Mouse (Mus musculus) brown adipose tissue, adult 24 weeks (tissue): Measurements from ENCODE around the gene Plppr3. TPM values are rescaled to one million over a fixed set of nuclear protein-coding genes. Genes with fewer than 3 reads are reported as not detected.
"Not testable (repeated sequence)": the region's sequence is repeated elsewhere in the genome, so short reads cannot be mapped to it uniquely, and the experiment has no call there.

Experiments used
- H3K27ac ChIP-seq: fragments of 200-500 bp; replicated peaks from 2 replicates; pipeline ENCODE4 v1.5.1; 2012; ENCODE audit warnings: low read depth, mild to moderate bottlenecking, low read length
- H3K4me1 ChIP-seq: fragments of 200-500 bp; 2 replicates; pipeline ENCODE4 v1.6.1; 2012; ENCODE audit warnings: low read length, mixed read lengths; ENCODE audit not compliant: control insufficient read depth, insufficient read depth, insufficient read length
- H3K4me3 ChIP-seq: fragments of 200-500 bp; 2 replicates; pipeline ENCODE4 v1.5.1; 2012; ENCODE audit warnings: low read depth, mild to moderate bottlenecking, low read length, moderate library complexity; ENCODE audit not compliant: insufficient read depth
- polyA plus RNA-seq: library from polyadenylated mRNA; stranded (reverse); fragments of >200 nt; gene quantifications from 2 replicates; pipeline ENCODE4 v1.2.4, GENCODE M21; 2012; ENCODE audit not compliant: missing spikeins, insufficient read depth, insufficient read length

Gene Plppr3
- polyA plus RNA-seq, 1 experiment = not detected

DNA sequence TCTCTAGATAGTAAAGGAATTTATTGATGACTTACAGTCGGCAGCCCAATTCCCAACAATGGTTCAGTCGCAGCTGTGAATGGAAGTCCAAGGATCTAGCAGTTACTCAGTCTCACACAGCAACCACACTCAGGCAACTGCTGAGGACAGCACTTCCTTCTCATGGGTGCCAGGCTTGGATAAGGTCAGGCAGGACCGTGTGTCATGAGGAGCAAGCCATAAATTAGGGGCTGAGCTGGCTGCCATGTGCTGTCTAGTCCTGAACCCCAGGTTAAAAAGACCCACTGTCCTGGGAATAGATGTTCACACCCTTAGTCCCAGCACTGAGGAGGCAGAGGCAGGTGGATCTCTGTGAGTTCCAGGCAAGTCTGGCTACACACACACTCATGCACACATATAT lies 10.5 kb upstream of the Plppr3 start:
- not testable (repeated sequence) for H3K4me3 ChIP-seq, H3K4me1 ChIP-seq, H3K27ac ChIP-seq

DNA sequence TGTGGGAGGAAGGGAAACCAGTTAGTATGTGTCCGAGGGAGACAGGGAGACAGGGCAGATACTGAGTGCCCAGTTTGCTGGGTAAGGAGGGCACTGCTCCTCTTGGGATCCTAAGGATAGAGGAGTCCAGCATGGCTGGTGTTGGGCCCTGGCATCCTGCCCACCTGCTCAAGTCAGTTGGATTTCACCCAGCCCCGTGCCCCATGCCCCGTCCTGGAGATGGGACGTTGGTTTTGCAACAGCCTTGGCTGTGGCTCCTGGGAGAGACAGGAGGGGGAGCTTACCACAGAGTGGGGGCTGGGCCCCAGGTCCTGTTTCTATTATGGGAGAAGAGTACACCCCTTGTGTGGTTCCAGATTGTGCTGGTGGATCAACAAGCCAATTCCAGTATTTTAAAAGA lies 10.0 kb upstream of the Plppr3 start:
- Histone ChIP-seq H3K27ac (0 out of 2 replicates have a peak overlapping the region, but pooled peaks have one; percentile 7), H3K4me3 (no peak overlapping the region), H3K4me1 (peaks cover 3% of the 10 kb centered on the region)

DNA sequence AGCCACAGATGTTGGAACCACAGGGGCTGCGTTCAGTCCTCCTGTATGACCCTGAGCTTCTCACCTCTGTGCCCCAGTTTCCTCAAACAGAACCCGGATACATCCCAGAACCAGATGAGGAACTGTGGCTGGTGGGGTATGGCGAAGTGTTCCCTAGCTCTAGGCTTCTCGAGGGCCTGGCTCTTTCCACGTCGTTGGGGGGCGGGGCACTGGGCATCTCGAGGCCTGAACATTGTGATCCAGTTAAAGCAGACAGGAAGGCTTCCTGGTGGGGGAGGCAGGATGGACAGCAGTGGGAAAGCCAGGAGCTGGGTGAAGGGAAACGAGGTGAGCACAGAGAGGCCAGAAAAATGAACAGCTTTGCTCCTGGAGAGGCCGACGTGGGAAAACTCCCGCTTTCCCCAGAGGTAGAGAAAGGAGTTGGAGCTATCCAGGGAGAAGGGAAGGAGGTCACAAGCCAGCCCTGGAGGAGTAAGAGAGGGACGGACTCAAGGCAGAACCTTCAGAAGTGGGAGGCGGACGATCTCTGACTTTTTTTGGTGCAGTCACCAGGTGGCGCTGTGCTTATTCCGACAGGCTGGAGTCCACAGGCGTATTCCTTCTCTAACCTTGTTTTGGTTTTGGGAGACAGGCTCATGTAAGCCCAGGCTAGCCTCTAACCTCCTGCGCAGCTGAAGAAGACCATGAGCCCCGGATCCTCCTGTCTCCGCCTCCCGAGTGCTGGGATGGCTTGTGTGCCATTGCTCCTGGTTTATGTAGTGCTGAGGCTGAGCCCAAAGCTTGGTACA lies 9.1 kb upstream of the Plppr3 start:
- no peak overlapping the region for H3K4me3 ChIP-seq
- peaks cover 3% of the 10 kb centered on the region for H3K4me1 ChIP-seq
- no peak overlapping the region for H3K27ac ChIP-seq

DNA sequence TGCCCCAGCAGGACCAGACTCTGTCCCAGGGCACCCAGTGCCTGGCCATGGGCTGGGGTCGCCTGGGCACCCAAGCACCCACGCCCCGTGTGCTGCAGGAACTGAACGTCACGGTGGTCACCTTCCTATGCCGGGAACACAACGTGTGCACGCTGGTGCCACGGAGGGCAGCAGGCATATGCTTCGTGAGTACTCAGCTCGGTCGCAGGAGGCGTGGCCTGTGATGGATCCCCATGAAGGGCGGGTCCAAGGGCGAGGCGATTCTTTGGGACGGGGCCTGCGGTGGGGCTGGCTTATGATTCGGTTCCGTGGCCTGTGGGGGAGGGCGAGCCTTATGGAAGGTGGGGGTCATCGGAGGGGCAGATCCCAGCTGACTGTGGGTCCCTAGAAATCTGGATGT lies 7.5 kb upstream of the Plppr3 start:
- Histone ChIP-seq H3K4me3 (no peak overlapping the region), H3K4me1 (peaks cover 6% of the 10 kb centered on the region), H3K27ac (no peak overlapping the region)

DNA sequence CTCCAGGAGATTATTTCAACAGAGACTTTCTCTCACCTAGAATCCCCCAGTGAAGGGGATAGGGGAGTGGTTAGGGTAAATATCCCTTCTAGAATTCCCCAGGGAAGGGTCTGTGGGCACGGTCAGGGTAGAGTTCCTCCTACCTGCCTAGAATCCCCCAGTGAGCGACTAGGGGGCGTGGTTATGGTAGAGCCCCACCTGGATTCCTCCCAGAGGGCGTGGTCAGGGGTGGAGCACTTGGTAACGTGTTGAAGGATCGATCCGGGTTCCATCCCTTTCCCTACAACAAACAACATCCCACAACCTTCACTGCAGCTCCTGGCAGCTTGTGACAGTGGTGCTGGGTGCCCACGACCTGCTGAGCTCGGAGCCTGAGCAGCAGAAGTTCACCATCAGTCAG lies 6.3 kb upstream of the Plppr3 start:
- Histone ChIP-seq H3K27ac (no peak overlapping the region), H3K4me3 (no peak overlapping the region), H3K4me1 (peaks cover 6% of the 10 kb centered on the region)

DNA sequence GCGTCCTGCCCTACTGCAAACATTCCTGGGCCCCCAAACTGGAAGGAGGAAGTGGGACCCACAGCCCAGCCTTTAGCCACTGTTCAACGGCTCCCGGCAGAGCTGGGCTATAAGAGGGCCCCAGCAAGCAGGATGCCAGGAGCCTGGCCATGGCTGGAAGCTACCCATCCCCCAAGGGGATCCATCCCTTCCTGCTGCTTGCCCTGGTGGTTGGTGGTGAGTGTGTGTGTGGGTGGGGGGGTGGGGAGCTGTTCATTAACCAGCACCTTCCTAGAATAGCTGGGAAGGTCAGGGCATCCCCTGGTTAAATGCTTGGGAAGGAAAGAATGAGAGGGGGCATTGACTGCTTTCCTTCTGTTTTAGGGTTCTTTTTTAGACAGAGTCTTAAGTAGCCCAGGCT lies 5.1 kb upstream of the Plppr3 start:
- H3K4me3 ChIP-seq = no peak overlapping the region
- no peak overlapping the region for H3K27ac ChIP-seq
- peaks cover 6% of the 10 kb centered on the region for H3K4me1 ChIP-seq

DNA sequence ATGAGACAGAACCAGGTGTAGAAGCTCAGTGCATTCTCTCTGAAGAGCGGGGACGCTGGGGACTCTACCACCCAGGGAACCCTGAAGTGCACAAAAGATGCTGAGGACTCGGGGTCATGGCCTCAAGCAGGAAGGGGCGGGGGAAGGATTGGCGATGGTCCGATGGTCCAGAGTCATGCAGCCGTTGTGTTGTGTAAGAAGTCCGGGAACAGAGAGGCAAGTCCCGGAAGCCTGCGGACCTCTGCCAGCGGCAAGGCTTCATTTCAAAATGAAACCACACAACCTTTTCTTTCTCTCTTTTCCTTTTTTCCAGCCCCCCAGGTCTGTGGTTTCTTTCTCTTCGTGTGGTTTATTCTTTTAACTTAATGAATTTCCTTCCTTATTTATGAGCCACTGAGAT lies 3.3 kb upstream of the Plppr3 start:
- Histone ChIP-seq H3K4me1 (peaks cover 3% of the 10 kb centered on the region), H3K4me3 (peak overlapping the region; percentile 7; the same call in 1 of the 2 replicates), H3K27ac (peak overlapping the region; percentile 17)

DNA sequence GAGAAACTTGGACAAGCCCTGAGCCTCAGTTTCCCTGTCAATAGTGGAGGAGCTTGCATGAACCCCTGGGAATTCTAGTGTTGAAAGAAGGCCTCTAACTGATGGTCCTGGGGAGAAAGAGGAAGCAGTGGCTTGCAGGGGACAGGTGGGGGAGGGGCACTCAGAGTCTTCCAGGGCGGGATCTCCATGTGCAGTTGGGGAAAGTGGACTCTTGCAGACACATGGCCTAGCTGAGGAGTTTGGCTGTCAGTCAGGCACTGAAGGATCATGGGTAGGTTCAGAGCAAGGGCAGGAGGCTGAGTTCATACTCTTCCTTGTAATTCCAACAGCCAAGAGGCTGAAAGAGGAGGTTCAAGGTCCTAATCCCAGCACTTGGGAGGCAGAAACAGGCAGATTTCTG lies 2.7 kb upstream of the Plppr3 start:
- H3K27ac ChIP-seq = no peak overlapping the region
- no peak overlapping the region for H3K4me3 ChIP-seq
- peaks cover 3% of the 10 kb centered on the region for H3K4me1 ChIP-seq

DNA sequence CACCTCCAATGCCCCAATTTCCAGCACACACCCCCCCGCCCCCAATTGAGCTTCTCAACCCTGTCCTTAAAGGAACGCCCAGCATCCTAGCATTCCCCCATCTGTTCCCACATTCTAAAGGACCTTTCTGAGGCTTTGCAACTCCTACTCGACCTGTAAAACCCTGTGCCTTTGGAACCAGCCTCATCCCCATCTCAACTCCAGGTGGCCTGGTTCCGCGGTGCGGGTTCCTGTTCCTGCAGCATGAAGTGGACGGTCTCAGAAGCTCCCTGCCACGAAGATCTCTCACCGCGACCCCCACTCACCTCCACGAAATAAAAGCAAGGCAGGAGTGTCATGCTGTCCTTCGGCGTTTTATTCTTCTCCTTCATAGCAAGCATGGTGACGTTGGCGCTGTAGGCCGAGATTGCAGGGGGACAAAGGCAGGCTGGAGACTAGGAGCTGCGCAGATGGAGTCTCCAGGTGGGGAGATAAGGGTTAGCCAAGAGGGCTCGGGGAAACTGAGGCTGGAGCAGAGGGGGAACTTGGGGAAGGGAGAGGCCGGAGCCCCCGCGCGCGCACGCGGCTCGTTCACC lies 632 bp downstream of the Plppr3 start:
- H3K4me1 ChIP-seq = peaks cover 3% of the 10 kb centered on the region; the same call in 1 of the 2 replicates
- no peak overlapping the region for H3K27ac ChIP-seq

DNA sequence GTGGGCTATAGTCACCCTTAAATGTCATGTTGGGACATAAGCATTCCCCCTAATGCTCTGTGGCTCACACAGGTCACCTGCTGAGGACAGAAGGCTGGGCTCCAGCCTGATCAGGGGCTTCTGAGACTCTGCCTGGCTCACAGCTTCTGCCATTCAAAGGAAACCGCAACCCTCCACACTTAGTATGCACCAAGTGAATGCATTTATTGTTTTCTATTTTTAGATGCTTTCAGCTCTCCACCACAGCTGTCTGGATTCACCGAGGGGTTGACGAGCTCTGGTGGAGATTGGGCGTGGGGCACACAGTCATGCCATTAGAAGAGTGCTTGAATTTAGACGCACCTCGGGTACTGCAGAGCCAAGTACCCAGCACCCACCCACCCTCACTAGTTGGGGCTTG lies 1.1 kb downstream of the Plppr3 start:
- H3K4me1 ChIP-seq = peaks cover 3% of the 10 kb centered on the region; the same call in 1 of the 2 replicates
- no peak overlapping the region for H3K27ac ChIP-seq
- H3K4me3 ChIP-seq = no peak overlapping the region

More for the DNA sequence above, 632 bp downstream of the Plppr3 start:
- H3K4me3 ChIP-seq = peak overlapping the region; percentile 48

DNA sequence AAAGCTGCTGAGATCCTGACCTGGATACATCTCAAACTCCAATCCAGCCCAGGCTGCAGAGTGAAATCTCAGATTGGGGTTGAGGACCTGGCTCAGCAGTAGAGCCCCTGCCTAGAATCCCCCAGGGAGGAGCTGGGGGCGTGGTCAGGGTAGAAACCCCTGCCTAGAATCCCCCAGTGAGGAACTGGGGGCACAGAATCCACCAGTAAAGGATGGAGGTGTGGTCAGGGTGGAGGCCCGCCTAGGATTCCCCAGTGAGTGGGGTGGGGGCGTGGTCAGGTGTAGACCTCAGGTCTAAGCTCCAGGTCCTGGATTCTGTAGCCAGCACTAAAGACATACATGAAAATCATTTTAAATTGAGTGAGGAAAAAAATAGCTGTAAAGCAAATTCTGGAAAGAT lies 1.6 kb downstream of the Plppr3 start:
- H3K4me3 ChIP-seq = no peak overlapping the region
- no peaks in the 10 kb centered on the region for H3K4me1 ChIP-seq
- H3K27ac ChIP-seq = no peak overlapping the region

DNA sequence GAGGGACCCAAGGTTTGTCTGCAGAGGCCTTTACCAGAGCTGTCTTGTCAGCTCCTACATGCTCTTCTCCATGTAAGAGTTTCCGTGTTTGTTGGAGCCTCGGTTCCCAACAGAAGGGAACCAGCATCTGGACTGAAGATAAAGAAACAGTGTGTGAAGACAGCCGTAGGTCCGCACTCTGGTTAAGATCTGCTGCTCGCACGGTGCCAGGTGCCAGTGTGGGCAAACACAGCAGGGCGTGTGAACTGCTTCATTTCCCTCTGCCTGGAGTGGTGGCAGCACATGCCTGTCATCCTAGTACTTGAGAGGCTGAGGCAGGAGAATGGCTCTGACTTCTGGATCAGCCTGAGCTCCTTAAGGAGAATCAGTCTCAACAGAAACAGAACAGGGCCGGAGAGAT lies 2.6 kb downstream of the Plppr3 start:
- H3K4me1 ChIP-seq = no peaks in the 10 kb centered on the region
- no peak overlapping the region for H3K27ac ChIP-seq
- no peak overlapping the region for H3K4me3 ChIP-seq

DNA sequence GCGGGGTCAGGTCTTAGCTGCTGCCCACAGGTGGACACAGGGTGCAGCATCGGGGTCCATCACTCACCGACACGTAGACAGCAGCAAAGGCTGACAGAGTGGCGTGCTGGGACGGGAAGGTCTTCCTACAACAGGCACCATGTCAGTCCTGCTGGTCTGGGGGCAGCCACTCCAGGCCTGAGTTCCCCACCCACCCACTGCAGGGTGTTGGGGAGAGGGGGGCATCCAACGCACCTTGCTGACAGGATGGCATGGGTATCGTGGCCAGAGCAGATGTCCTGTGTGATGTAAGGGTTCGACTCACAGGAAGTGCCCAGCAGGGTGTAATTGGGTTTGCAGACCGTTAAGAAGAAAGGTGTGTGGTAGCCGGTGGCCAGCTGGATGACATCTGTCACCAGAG lies 7.8 kb downstream of the Plppr3 start:
- Histone ChIP-seq H3K4me1 (no peaks in the 10 kb centered on the region), H3K4me3 (no peak overlapping the region), H3K27ac (no peak overlapping the region)

DNA sequence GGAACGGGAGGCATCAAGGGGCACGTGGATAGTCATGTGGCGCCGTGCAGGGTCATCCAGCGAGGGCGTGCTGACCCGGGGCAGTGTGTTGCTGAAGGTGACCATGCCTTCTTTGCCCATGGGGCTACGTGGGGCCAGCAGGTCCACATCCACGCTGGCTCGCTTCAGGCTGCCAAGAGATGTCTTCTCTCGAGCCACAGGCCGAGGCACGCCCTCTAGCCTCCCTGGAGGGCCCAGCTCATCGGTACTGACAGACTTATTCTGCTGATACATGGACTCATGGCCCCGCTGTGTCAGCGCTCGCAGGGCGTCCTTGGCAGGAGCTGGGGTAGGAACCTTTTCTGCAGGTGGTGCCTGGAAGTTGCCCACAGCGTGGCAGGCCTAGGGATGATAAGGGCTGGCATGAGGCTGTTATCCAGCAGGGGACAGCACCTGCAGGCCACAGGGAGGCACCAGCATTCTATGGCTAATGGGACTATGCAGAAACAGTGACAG lies 8.6 kb downstream of the Plppr3 start:
- Histone ChIP-seq H3K4me1 (no peaks in the 10 kb centered on the region), H3K27ac (no peak overlapping the region), H3K4me3 (no peak overlapping the region)

DNA sequence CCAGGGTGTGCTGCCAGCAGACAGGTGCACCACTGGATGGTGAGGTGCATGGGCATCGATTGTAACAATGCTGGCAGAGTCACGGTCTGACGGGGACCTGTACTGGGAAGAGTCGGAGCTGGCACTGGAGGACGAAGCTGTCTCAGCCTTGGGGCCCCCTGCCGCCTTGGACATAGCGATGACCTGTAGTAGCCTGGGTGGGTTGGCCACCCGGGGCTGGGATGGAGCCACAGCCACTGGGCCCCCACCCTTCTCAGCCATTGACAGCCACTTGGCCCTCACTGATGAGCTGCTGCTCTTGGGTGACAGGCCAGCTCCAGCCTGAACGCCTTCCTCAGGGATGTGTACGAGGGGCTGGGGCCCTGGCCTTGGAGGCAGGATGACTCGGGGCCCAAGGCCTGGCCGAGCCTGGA lies 9.2 kb downstream of the Plppr3 start:
- Histone ChIP-seq H3K27ac (no peak overlapping the region), H3K4me3 (no peak overlapping the region), H3K4me1 (no peaks in the 10 kb centered on the region)
